Mouse (Mus musculus): ENCODE data around the gene Cdk6. TPM values are rescaled to one million over a fixed set of nuclear protein-coding genes. Genes with fewer than 3 reads are reported as not detected.

Cdk6 gene
- polyA plus RNA-seq, 1 experiment from 2014 or later = 11.8 TPM

GRCm38 (mm10) chr5:3480637-3481395, 139.5 kb downstream of the Cdk6 start:
- no peak for DNase-seq (ENCODE audit: low spot score)
- WGBS = 93% methylated on average over 9 of the region's 9 CpGs
- Histone ChIP-seq H3K4me2 (replicated peaks) (no peak overlapping the region), H3K27ac (no peak overlapping the region), H3K36me3 (replicated peaks; ENCODE audit: control insufficient read depth, insufficient read depth) (no peaks in the 10 kb centered on the region), H3K4me1 (replicated peaks; ENCODE audit: control insufficient read depth, insufficient read depth, low read length) (no peaks in the 10 kb centered on the region), H3K27me3 (ENCODE audit: control insufficient read depth, insufficient read depth, low read length) (no peaks in the 10 kb centered on the region), H3K4me3 (replicated peaks; ENCODE audit: low read length) (no peak overlapping the region), H3K9me3 (ENCODE audit: control insufficient read depth, low read length) (no peaks in the 10 kb centered on the region), H3K9ac (no peak overlapping the region)
- no peak for ATAC-seq (ENCODE audit: low FRiP score)

- WGBS = 94% methylated on average over 7 of the region's 7 CpGs
- no peaks in the 10 kb centered on the region for H3K27me3 ChIP-seq (ENCODE audit: control insufficient read depth, insufficient read depth, low read length)
- no peak overlapping the region for H3K4me3 ChIP-seq (replicated peaks; ENCODE audit: low read length)
- no peaks in the 10 kb centered on the region for H3K4me1 ChIP-seq (replicated peaks; ENCODE audit: control insufficient read depth, insufficient read depth, low read length)
- ATAC-seq (ENCODE audit: low FRiP score) = no peak
- H3K27ac ChIP-seq = no peak overlapping the region
- no peaks in the 10 kb centered on the region for H3K9me3 ChIP-seq (ENCODE audit: control insufficient read depth, low read length)
- no peak overlapping the region for H3K4me2 ChIP-seq (replicated peaks)
- no peak overlapping the region for H3K9ac ChIP-seq
- H3K36me3 ChIP-seq (replicated peaks; ENCODE audit: control insufficient read depth, insufficient read depth) = no peaks in the 10 kb centered on the region
- DNase-seq (ENCODE audit: low spot score) = no peak
Measured at GRCm38 (mm10) chr5:3482474-3482873, 141.2 kb downstream of the Cdk6 start.

GRCm38 (mm10) chr5:3483054-3483722, 141.9 kb downstream of the Cdk6 start:
- 96% methylated on average over 5 of the region's 5 CpGs for WGBS
- H3K9me3 ChIP-seq (ENCODE audit: control insufficient read depth, low read length) = no peaks in the 10 kb centered on the region
- ATAC-seq (ENCODE audit: low FRiP score) = no peak

GRCm38 (mm10) chr5:3486579-3487282, 145.4 kb downstream of the Cdk6 start:
- no peaks in the 10 kb centered on the region for H3K27me3 ChIP-seq (ENCODE audit: control insufficient read depth, insufficient read depth, low read length)
- H3K36me3 ChIP-seq (replicated peaks; ENCODE audit: control insufficient read depth, insufficient read depth) = no peaks in the 10 kb centered on the region
- H3K4me3 ChIP-seq (replicated peaks; ENCODE audit: low read length) = no peak overlapping the region
- no peak for DNase-seq (ENCODE audit: low spot score)
- WGBS = 84% methylated on average over 7 of the region's 7 CpGs
- H3K9me3 ChIP-seq (ENCODE audit: control insufficient read depth, low read length) = no peaks in the 10 kb centered on the region
- no peak overlapping the region for H3K4me2 ChIP-seq (replicated peaks)
- no peak for ATAC-seq (ENCODE audit: low FRiP score)
- no peak overlapping the region for H3K9ac ChIP-seq
- H3K27ac ChIP-seq = no peak overlapping the region
- no peaks in the 10 kb centered on the region for H3K4me1 ChIP-seq (replicated peaks; ENCODE audit: control insufficient read depth, insufficient read depth, low read length)

More at GRCm38 (mm10) chr5:3483054-3483722, 141.9 kb downstream of the Cdk6 start:
- Histone ChIP-seq H3K27ac (no peak overlapping the region), H3K4me2 (replicated peaks) (no peak overlapping the region), H3K4me3 (replicated peaks; ENCODE audit: low read length) (no peak overlapping the region), H3K9ac (no peak overlapping the region), H3K36me3 (replicated peaks; ENCODE audit: control insufficient read depth, insufficient read depth) (no peaks in the 10 kb centered on the region), H3K4me1 (replicated peaks; ENCODE audit: control insufficient read depth, insufficient read depth, low read length) (no peaks in the 10 kb centered on the region), H3K27me3 (ENCODE audit: control insufficient read depth, insufficient read depth, low read length) (no peaks in the 10 kb centered on the region)
- no peak for DNase-seq (ENCODE audit: low spot score)

- Histone ChIP-seq H3K9me3 (ENCODE audit: control insufficient read depth, low read length) (no peaks in the 10 kb centered on the region), H3K4me3 (replicated peaks; ENCODE audit: low read length) (no peak overlapping the region), H3K36me3 (replicated peaks; ENCODE audit: control insufficient read depth, insufficient read depth) (no peaks in the 10 kb centered on the region), H3K27me3 (ENCODE audit: control insufficient read depth, insufficient read depth, low read length) (no peaks in the 10 kb centered on the region), H3K4me1 (replicated peaks; ENCODE audit: control insufficient read depth, insufficient read depth, low read length) (no peaks in the 10 kb centered on the region), H3K9ac (no peak overlapping the region), H3K27ac (no peak overlapping the region), H3K4me2 (replicated peaks) (no peak overlapping the region)
- DNase-seq (ENCODE audit: low spot score) (no peak), ATAC-seq (ENCODE audit: low FRiP score) (no peak)
- 86% methylated on average over 16 of the region's 16 CpGs for WGBS
Measured at GRCm38 (mm10) chr5:3488146-3488774, 147.0 kb downstream of the Cdk6 start.

GRCm38 (mm10) chr5:3490358-3490757, 149.1 kb downstream of the Cdk6 start:
- ATAC-seq (ENCODE audit: low FRiP score) (no peak), DNase-seq (ENCODE audit: low spot score) (no peak)
- H3K27ac ChIP-seq = no peak overlapping the region
- no peaks in the 10 kb centered on the region for H3K9me3 ChIP-seq (ENCODE audit: control insufficient read depth, low read length)
- no peaks in the 10 kb centered on the region for H3K36me3 ChIP-seq (replicated peaks; ENCODE audit: control insufficient read depth, insufficient read depth)
- H3K27me3 ChIP-seq (ENCODE audit: control insufficient read depth, insufficient read depth, low read length) = no peaks in the 10 kb centered on the region
- no peak overlapping the region for H3K4me3 ChIP-seq (replicated peaks; ENCODE audit: low read length)
- no peaks in the 10 kb centered on the region for H3K4me1 ChIP-seq (replicated peaks; ENCODE audit: control insufficient read depth, insufficient read depth, low read length)
- WGBS = 94% methylated on average over 3 of the region's 3 CpGs
- no peak overlapping the region for H3K4me2 ChIP-seq (replicated peaks)
- no peak overlapping the region for H3K9ac ChIP-seq

- H3K9me3 ChIP-seq (ENCODE audit: control insufficient read depth, low read length) = no peaks in the 10 kb centered on the region
- DNase-seq (ENCODE audit: low spot score) = no peak
- ATAC-seq (ENCODE audit: low FRiP score) = no peak
- H3K4me3 ChIP-seq (replicated peaks; ENCODE audit: low read length) = no peak overlapping the region
- no peaks in the 10 kb centered on the region for H3K27me3 ChIP-seq (ENCODE audit: control insufficient read depth, insufficient read depth, low read length)
- H3K9ac ChIP-seq = no peak overlapping the region
- no peak overlapping the region for H3K4me2 ChIP-seq (replicated peaks)
- H3K4me1 ChIP-seq (replicated peaks; ENCODE audit: control insufficient read depth, insufficient read depth, low read length) = no peaks in the 10 kb centered on the region
- H3K27ac ChIP-seq = no peak overlapping the region
- no peaks in the 10 kb centered on the region for H3K36me3 ChIP-seq (replicated peaks; ENCODE audit: control insufficient read depth, insufficient read depth)
- WGBS = 81% methylated on average over 9 of the region's 9 CpGs
Measured at GRCm38 (mm10) chr5:3491084-3491483, 149.8 kb downstream of the Cdk6 start.

GRCm38 (mm10) chr5:3491883-3492282, 150.6 kb downstream of the Cdk6 start:
- no peak overlapping the region for H3K27ac ChIP-seq
- no peaks in the 10 kb centered on the region for H3K36me3 ChIP-seq (replicated peaks; ENCODE audit: control insufficient read depth, insufficient read depth)
- H3K4me1 ChIP-seq (replicated peaks; ENCODE audit: control insufficient read depth, insufficient read depth, low read length) = no peaks in the 10 kb centered on the region
- ATAC-seq (ENCODE audit: low FRiP score) (no peak), DNase-seq (ENCODE audit: low spot score) (no peak)
- no peak overlapping the region for H3K4me3 ChIP-seq (replicated peaks; ENCODE audit: low read length)
- WGBS = 87% methylated on average over 5 of the region's 5 CpGs
- no peaks in the 10 kb centered on the region for H3K27me3 ChIP-seq (ENCODE audit: control insufficient read depth, insufficient read depth, low read length)
- no peak overlapping the region for H3K9ac ChIP-seq
- no peaks in the 10 kb centered on the region for H3K9me3 ChIP-seq (ENCODE audit: control insufficient read depth, low read length)
- no peak overlapping the region for H3K4me2 ChIP-seq (replicated peaks)
